Mouse (Mus musculus) stomach, postnatal 0 days (tissue): ENCODE results near the gene Thsd1.

Source experiments
- CTCF ChIP-seq: IDR thresholded peaks from 2 replicates; pipeline ENCODE4 v1.5.1; 2016; ENCODE audit warnings: antibody characterized with exemption, low read depth, mild to moderate bottlenecking, moderate library complexity
- EP300 ChIP-seq: optimal IDR thresholded peaks from 2 replicates; pipeline ENCODE3; 2016; ENCODE audit warnings: antibody characterized with exemption

DNA sequence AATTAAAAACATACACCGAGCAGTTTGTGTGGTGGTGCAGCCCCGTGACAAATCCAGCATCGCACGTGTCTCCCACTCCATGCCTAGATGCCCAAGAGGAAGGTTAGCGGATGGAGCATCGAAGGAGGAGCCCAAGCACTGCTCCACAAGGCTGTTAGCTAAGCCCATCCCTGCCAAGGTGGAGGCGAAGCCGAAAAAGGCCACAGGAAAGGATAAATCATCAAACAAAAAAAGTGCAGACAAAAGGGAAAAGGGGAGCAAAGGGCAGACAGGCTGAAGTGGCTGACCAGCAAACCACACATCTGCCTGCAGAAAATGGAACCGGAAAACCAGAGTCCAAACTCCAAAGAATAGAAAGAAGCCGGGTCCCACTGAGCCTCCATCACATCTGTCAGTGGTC lies 79.9 kb downstream of the Thsd1 start:
- no peak for TF ChIP-seq CTCF
- TF ChIP-seq EP300, result no peak
